Mouse (Mus musculus) hindbrain, embryonic 16.5 days (tissue): ENCODE measurements at regions not wholly inside any gene's neighbourhood (a gene's known extent, or its start where the extent isn't known, plus 50 kb on each side); places are given as distances from the start of the nearest gene placed in this dataset.

ENCODE experiments used
- ATAC-seq: fragments of 200-750 bp; cut with Nextera tagmentation; 2 replicates; pipeline ENCODE4 v1.8.0; 2017; ENCODE audit warnings: moderate TSS enrichment, moderate library complexity
- H3K27ac ChIP-seq: fragments of 300-500 bp; sonication (generic); 2 replicates; pipeline ENCODE4 v1.5.1; 2014; ENCODE audit warnings: low read depth, mild to moderate bottlenecking, control low read depth, low read length, moderate library complexity
- H3K27me3 ChIP-seq: fragments of 300-500 bp; sonication (generic); replicated peaks from 2 replicates; pipeline ENCODE4 v1.6.1; 2014; ENCODE audit warnings: low read length; ENCODE audit not compliant: control insufficient read depth, insufficient read depth
- H3K36me3 ChIP-seq: fragments of 300-500 bp; sonication (generic); 2 replicates; pipeline ENCODE4 v1.6.1; 2014; ENCODE audit warnings: mild to moderate bottlenecking, low read length, moderate library complexity, mixed read lengths; ENCODE audit not compliant: control insufficient read depth, insufficient read depth
- H3K4me1 ChIP-seq: fragments of 300-500 bp; sonication (generic); 2 replicates; pipeline ENCODE4 v1.6.1; 2014; ENCODE audit warnings: low read depth, low read length; ENCODE audit not compliant: control insufficient read depth, insufficient read depth
- H3K4me2 ChIP-seq: fragments of 300-500 bp; sonication (generic); 2 replicates; pipeline ENCODE4 v1.6.1; 2014; ENCODE audit warnings: mild to moderate bottlenecking, low read length, control low read depth, moderate library complexity
- H3K4me3 ChIP-seq: fragments of 300-500 bp; sonication (generic); 2 replicates; pipeline ENCODE4 v1.5.1; 2014; ENCODE audit warnings: mild to moderate bottlenecking, low read length, control low read depth, moderate library complexity
- H3K9ac ChIP-seq: fragments of 300-500 bp; sonication (generic); 2 replicates; pipeline ENCODE4 v1.6.1; 2014; ENCODE audit warnings: low read depth, mild to moderate bottlenecking, control low read depth, low read length, moderate library complexity
- H3K9me3 ChIP-seq: fragments of 300-500 bp; sonication (generic); 2 replicates; pipeline ENCODE4 v1.6.1; 2014; ENCODE audit warnings: mild to moderate bottlenecking, low read length, moderate library complexity; ENCODE audit not compliant: control insufficient read depth
- WGBS: fragments of 180-500 bp; shearing (Covaris S2); extraction: QIAGEN DNeasy Blood & Tissue Kit; methylation state at CpG from one replicate; pipeline ENCODE4 v1.1.7; 2014; 5-methylcytosine and 5-hydroxymethylcytosine counted together

DNA sequence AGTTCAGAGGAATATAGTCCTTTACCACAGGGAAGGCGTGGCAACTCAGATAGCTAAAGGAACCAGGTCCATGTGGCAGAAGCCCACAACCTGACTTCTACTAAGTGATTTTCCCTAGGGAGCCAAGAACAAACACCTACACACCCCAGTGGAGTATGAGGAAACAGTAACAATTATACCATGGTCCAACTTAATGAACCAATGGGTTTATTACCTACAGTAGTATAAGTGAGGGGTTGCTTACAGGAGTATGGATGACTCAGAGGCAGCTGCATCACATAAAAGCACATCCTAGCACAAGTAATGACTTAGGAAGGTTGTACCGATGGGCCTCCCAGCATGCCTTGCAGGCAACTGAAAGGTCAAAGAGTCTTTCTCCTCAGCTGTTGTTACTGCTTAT lies 98.7 kb upstream of the Cul1 start:
- Histone ChIP-seq H3K4me1 (no peaks in the 10 kb centered on the region), H3K27ac (no peak overlapping the region), H3K36me3 (no peaks in the 10 kb centered on the region), H3K27me3 (no peaks in the 10 kb centered on the region), H3K4me3 (no peak overlapping the region), H3K9me3 (no peaks in the 10 kb centered on the region), H3K9ac (no peak overlapping the region), H3K4me2 (no peak overlapping the region)
- 98% methylated on average over 2 of the region's 2 CpGs for WGBS
- ATAC-seq, result no peak

DNA sequence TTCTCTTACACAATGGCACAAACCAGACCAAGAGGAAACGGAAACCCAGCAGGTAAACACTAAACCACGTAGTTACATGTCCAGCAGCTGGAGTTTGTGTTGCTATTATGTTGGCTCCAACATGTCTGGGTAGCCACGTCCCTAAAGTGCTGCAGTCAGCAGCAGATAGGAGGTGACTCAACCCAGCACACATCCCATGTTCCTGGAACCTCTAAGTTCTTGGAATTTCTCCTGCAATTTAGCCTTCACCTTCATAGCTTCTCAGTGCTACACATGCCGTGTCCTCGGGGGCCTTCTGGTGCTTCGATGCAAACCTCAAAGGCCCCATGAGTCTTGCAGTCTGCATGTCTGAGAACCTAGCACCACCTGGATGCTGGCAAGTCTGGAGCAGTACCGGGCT lies 97.7 kb upstream of the Cul1 start:
- Histone ChIP-seq H3K36me3 (no peaks in the 10 kb centered on the region), H3K4me1 (no peaks in the 10 kb centered on the region), H3K9me3 (no peaks in the 10 kb centered on the region), H3K27me3 (no peaks in the 10 kb centered on the region), H3K4me3 (no peak overlapping the region), H3K27ac (no peak overlapping the region), H3K4me2 (no peak overlapping the region), H3K9ac (no peak overlapping the region)
- no peak for ATAC-seq
- 85% methylated on average over 7 of the region's 7 CpGs for WGBS

DNA sequence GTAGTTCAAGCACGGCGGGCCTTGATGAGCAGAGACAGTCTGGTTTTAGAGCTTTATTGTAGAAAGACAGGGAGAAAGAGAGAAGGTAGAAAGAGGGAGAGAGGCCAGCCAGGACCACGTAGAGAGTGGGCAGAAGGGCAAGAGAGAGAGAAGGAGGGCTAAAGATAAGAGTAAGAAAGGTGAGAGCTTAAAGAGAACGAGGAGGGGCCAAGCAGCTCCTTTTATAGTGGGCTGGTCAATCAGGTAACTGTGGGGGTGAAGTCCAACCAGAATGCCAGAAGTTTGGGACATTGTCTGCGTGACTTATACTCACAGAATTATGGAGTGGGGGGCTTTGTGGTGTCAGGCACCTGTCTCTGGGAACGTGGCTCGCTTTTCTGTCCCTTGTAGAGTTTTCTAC lies 96.7 kb upstream of the Cul1 start:
- Histone ChIP-seq H3K36me3 (no peaks in the 10 kb centered on the region), H3K27me3 (no peaks in the 10 kb centered on the region), H3K4me3 (no peak overlapping the region), H3K4me2 (no peak overlapping the region), H3K4me1 (no peaks in the 10 kb centered on the region), H3K27ac (no peak overlapping the region), H3K9ac (no peak overlapping the region), H3K9me3 (no peaks in the 10 kb centered on the region)
- no peak for ATAC-seq
- WGBS, result 78% methylated on average over 7 of the region's 7 CpGs

DNA sequence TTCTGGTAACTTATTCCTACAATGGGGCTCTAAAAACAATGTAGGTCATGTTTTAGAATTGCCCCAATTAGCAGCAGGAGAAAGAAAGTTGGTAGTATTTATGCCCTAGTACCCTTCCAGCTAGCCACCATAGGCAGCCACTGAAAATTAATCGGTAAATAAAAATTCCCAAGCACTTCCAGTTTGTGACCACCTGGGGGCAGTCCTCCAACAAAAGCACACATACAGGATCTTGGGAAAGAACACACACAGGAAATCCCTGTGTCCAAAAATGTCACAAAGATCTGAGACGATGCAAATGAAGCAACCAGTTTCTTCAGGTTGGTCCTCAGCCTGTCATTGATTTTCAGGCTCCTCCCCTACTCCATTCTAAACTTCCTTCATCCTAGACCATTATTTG lies 94.5 kb upstream of the Cul1 start:
- Histone ChIP-seq H3K4me1 (no peaks in the 10 kb centered on the region), H3K9ac (no peak overlapping the region), H3K9me3 (no peaks in the 10 kb centered on the region), H3K27ac (no peak overlapping the region), H3K4me2 (no peak overlapping the region), H3K36me3 (no peaks in the 10 kb centered on the region), H3K27me3 (no peaks in the 10 kb centered on the region), H3K4me3 (no peak overlapping the region)
- 31% methylated on average over 2 of the region's 2 CpGs for WGBS
- no peak for ATAC-seq

DNA sequence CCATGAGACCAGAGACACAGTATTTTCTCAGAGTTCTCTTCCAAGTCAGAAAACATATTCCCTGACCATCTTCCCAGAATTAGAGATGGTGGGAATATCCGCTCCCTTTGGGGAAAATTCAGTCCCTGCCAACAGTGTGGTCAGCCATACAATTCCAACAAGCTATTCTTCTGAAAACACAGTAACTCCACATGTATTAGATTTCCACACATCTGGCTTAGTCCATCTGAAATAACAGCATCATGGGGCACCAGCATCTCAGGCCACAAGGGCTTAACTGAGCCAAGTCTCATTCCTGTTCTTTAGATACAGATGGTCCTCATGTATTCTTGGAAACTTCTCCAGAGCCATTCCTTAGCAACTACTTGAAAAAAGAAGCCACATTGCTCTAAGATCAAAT lies 89.2 kb upstream of the Cul1 start:
- no peaks in the 10 kb centered on the region for H3K36me3 ChIP-seq
- no peak for ATAC-seq
- no peaks in the 10 kb centered on the region for H3K27me3 ChIP-seq
- H3K4me3 ChIP-seq, result no peak overlapping the region
- H3K9ac ChIP-seq, result no peak overlapping the region
- 88% methylated on average over 1 of the region's 1 CpGs for WGBS
- no peaks in the 10 kb centered on the region for H3K4me1 ChIP-seq
- H3K4me2 ChIP-seq, result no peak overlapping the region
- H3K27ac ChIP-seq, result no peak overlapping the region
- 0 out of 2 replicates have a peak, but pooled peaks cover 2% of the 10 kb centered on the region for H3K9me3 ChIP-seq

DNA sequence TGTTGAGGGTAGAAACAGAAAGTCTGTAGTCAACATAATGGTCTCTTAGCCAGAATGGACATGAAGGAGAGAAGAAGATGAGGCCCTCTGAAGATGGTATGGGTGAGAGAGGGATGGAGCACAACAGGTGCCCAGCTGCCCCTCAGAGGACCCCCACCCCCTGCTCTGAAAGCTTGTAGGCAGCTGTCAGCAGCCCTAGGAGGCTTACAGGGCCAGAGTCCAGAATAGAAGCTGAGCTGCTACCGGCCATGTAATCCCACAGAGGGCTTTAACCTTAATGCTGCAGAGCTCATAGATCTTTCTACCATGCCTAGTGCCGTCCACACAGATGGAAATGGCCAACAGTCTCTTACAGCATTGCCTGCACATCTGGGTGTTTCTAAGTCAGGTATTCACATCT lies 88.6 kb upstream of the Cul1 start:
- H3K27me3 ChIP-seq, result no peaks in the 10 kb centered on the region
- no peak overlapping the region for H3K4me2 ChIP-seq
- no peaks in the 10 kb centered on the region for H3K36me3 ChIP-seq
- H3K27ac ChIP-seq, result no peak overlapping the region
- no peak overlapping the region for H3K4me3 ChIP-seq
- ATAC-seq, result no peak
- H3K4me1 ChIP-seq, result no peaks in the 10 kb centered on the region
- H3K9ac ChIP-seq, result no peak overlapping the region
- H3K9me3 ChIP-seq, result 0 out of 2 replicates have a peak, but pooled peaks cover 2% of the 10 kb centered on the region
- WGBS, result 63% methylated on average over 2 of the region's 2 CpGs

DNA sequence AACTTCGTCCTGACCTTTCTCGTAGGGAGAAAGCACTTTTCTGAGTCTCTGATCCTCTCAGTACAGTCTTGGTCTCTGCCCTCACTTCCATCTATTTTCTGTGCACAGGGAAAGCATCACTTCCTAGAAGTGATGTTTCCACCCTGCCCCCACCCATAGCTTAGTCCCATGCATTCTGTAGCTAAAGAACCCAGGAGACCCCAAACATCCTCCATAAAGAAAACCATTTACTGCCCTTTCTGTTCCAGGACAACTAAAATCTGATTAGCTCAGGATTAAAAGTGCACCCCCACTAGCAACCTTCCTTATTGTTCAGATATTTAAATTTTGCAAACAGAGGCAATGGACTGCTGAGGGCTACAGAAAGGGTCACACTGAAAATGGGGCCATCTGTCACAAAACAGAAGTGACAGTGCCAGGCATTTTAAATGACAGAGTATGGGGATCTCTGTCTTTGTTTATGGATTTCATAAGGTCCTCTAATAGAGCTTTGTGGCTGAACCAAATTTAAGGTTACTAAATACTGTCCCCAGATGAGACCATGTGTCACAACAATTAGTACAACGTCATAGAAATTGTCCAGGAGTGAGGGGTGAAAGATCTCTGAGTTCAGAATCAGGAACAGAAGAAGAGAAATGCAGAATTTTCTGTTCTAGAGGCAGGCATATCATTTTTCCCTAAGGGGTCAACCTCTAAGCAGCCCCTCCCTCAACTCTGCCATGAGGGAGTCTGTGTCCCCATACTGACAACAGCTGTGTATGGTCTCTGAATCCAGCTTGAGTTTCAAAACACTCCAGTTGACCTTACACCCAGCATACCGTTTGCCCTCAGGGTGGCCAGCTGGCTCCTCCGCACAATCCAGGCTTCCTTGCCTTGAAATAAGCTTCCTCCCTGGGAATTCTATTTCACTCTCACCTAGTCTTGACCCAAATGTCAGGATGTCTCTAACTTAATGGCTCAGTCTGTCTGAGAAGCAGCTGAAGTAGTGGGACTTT lies 87.2 kb upstream of the Cul1 start:
- Histone ChIP-seq H3K27ac (no peak overlapping the region), H3K4me3 (no peak overlapping the region), H3K27me3 (no peaks in the 10 kb centered on the region), H3K9me3 (0 out of 2 replicates have a peak, but pooled peaks cover 2% of the 10 kb centered on the region), H3K4me2 (no peak overlapping the region), H3K4me1 (no peaks in the 10 kb centered on the region), H3K9ac (no peak overlapping the region), H3K36me3 (no peaks in the 10 kb centered on the region)
- WGBS, result 52% methylated on average over 5 of the region's 5 CpGs
- no peak for ATAC-seq

DNA sequence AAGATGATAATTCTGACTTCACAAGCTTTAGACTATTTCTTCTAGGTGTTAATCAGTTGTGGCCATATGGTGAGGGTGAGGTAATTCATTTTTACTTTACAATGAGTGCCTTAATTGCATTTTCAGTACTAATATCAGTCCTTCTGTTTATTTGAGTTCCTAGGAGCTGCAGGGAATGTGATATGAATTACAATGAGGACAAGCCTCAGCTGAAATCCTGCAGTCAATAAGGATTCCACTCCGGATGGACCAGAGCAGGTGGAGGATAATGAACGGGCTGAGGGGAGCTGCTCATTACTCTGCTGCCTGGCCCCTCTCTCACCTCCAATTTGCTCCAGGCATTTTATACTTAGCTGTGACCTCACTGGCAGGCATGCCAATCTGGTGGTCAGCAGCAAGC lies 85.7 kb upstream of the Cul1 start:
- ATAC-seq, result peak; percentile 61
- no peaks in the 10 kb centered on the region for H3K4me1 ChIP-seq
- WGBS, result 27% methylated on average over 2 of the region's 2 CpGs
- H3K36me3 ChIP-seq, result no peaks in the 10 kb centered on the region
- H3K27me3 ChIP-seq, result no peaks in the 10 kb centered on the region
- H3K4me3 ChIP-seq, result no peak overlapping the region
- H3K9ac ChIP-seq, result no peak overlapping the region
- peak overlapping the region; percentile 14; the same call in 1 of the 2 replicates for H3K4me2 ChIP-seq
- no peak overlapping the region for H3K27ac ChIP-seq
- 0 out of 2 replicates have a peak, but pooled peaks cover 2% of the 10 kb centered on the region for H3K9me3 ChIP-seq

DNA sequence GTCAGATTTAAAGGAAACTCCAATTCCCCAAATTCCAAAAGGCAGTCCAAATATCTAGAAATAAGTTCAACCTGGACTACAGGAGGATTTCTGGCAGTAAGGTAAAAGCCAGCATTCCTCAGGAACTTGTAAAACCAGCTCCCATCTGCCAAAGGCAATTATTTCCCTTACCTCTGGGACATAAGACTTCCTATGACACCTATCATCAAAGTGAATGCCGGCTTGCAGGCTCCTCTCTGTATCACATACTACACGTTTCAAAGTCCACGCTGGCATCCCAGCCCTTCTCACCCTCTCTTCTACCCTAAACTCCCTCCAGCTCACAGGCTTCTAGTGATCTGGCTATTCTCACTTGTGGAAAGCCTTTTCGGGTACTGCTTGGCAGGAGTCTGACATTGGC lies 77.5 kb upstream of the Cul1 start:
- Histone ChIP-seq H3K4me2 (no peak overlapping the region), H3K4me3 (no peak overlapping the region), H3K4me1 (no peaks in the 10 kb centered on the region), H3K9ac (no peak overlapping the region), H3K36me3 (no peaks in the 10 kb centered on the region), H3K9me3 (no peaks in the 10 kb centered on the region), H3K27ac (no peak overlapping the region), H3K27me3 (no peaks in the 10 kb centered on the region)
- ATAC-seq, result no peak
- 90% methylated on average over 4 of the region's 4 CpGs for WGBS
